Mouse (Mus musculus) frontal cortex, postnatal 10 days (tissue): Measurements from ENCODE around the gene Ogg1.
A peak's percentile ranks its signal among the peaks of the same experiment; 100 is the strongest.

Experiments
- DNase-seq, 2 experiments: peaks; one replicate each; pipeline ENCODE4 v3.0.0; 2022; ENCODE audit warnings: low spot score in 2 of 2, mixed read lengths in 1 of 2

Gene Ogg1

DNA sequence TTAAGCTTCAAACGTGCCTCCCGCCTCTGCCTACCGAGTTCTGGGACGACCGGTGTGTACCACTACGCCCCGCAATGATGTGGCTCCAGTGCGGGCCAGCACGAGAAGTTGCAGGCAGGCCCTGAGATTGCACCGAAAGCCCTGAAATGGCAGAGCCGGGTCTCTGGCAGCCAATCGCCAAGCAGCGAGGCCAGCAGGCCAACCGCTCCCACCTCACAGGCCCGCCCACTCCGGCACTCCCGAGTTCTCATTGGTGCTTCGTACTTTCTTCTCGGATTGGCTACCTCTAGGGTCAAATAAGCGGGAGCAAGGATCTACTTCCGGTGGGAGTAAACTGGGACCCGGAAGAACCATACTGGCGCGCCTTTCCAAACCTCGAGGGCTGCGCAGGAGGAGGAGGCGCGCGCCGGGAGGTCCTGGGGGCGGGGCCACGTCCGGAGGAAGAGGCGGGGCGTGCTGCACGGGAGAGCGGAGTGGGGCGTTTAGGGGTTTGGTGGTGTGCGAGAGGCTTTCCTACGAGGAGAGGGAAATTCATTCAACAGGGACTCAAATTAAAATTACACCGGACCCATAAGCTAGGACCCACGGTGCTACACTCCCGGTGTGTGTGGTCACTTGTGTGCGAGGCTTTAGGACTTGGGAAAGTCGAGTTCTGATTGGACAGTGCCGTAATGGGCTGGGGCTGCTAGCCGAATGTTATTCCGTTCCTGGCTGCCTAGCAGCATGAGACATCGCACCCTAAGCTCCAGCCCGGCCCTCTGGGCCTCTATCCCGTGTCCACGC, at the start of gene Ogg1:
Ogg1 (plus strand) TSS at position 440 of the 783 bp plus-strand sequence.
- peak; percentile 98 for DNase-seq

DNA sequence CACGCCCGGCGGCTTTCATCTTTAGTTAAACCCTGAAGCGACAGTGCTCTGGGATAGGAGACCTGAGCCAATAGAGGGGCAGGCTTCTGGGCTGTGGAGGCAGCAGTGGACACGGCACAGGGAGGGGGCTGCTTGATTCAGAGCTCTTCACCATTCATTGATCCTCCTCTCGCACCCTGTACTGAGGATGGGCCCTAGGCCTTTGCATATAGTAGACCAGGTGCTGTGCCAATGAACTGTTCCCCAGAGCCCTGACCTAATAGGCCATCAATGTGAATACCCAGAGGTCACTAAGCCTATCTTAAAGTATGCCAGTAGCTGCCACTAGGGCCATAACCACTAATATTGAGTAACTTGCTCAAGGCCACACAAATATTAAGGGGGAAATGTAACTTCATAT, 45.1 kb upstream of the Ogg1 start:
- DNase-seq, result no peak

DNA sequence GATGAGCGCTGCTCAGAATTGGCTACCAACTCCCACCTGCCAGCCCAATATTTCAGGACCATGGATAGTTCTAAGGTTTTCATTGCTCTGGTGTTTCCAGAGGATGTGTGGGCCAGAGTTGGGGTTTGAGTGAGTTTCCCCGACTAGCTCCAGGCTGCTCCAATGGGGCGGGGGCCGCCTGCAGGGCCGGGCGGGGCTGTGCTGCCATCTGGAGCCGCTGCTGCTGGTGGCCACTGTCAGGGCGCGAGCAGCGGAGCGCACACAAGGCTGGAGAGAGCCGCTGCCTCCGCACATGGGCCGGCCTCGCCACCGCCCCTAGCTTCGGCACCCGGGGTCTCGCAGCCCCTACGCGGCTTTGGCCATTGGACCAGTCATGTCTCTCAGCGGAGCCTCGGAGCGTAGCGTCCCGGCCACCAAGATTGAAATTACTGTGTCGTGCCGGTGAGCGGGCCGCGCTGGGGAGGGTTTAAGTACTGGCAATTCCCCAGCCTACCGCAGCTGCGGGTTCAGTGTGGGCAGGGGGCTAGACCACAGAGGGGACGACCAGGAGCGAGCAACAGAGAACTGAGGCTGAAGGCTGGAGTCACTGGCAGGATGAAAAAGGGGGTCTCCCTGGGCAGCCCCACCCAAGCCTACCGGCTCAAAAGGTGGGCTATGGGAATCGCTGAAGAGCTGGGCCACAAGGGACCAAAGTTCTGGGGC, 44.5 kb upstream of the Ogg1 start, which contains the start of gene Cpne9:
Cpne9 (plus strand) TSS at position 207 of the 702 bp plus-strand sequence.
- DNase-seq, result peak in 1 of 2 experiments; percentile 26

DNA sequence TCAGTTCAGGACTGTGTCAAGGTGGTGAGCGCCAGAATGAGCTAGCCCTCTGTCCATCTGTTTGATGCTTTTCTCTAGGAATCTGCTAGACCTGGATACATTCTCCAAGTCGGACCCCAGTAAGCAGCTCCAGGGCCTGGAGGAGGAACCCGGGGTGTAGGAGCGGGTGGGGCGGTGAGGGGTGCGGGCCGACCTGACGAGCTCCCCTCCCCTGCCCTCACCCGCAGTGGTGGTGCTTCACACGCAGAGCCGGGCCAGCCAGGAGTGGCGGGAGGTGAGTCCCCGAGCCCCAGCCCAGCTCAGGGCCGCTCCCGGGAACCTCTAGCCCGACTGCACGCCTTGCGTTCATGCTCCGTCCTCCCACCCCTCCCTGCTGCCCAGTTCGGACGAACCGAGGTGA, 43.8 kb upstream of the Ogg1 start:
- no peak for DNase-seq

DNA sequence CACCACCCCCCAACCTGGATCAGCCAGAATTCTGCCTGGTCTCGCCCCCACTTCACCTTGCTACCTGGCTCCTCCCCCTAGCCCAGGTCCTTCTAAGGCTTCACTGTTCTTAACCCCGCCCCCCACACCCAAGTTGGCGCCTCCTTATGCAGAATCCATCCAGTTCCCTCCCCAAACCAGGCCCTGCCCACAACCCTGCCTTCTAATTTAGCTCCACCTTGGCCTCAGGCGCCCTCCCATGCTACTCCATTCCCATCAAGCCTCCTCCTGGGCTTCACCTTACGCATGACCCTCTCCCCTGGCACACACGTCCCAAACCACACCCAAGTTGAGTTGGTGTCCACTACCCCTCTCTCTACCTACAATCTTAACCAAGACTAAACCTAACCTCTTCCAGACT, 43.3 kb upstream of the Ogg1 start:
- no peak for DNase-seq

DNA sequence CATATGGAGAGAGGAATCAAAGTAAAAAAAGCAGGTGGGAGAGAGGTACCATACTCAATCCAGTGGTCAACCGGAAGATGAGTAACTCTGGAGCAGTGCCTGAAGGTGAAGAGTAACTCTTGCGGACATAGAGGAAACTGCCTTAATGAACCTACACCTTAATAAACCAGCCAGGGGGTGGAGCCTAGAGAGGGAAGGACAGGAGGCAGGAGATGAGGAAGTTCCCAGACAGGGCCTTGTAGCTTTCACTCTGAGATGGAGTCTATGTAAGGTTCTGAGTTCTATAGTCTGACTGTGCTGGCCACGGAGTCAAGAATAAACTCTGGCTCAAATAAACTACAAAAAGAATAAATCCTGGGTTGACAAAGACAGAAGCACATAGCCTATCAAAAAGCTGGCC, 41.8 kb upstream of the Ogg1 start:
- DNase-seq, result no peak

DNA sequence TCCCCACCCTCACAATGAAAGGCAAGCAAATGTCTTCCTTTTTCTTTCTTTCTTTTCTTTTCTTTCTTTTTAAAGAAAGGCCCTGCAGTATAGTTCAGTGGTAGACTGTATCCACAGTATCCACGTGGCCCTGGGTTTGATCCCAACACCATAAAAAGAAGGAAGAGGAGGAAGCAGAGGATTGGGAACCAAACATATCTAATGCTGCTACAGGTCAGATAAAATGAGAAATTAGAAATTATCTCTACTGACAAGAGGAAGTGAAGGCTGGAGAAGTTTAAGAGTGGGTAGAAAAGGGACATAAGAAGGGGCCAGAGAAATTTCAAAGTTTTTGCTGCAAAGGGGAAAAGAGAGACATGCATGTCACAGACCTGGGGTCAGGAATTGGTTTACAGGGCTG, 40.5 kb upstream of the Ogg1 start:
- no peak for DNase-seq

DNA sequence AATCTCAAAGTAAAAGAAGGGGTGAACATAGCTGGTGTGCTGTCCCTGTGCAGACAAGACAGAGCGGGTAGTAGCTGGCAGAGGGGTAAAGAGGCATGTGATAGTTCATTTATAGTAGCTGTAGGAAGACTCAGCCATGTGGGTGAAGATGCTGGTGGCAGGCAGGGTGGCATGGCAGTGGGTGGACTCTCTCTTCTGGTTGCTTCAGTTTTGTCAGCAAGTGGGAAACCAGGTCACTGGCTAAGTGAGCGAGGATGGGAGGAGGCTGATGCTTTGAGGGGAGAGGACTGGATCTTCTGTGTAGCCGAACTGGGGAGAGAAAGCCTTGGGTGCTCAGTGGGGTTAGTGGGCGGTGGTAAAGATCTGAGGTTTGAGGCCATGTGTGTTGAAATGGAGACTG, 39.5 kb upstream of the Ogg1 start:
- DNase-seq, result peak in 1 of 2 experiments; percentile 38

DNA sequence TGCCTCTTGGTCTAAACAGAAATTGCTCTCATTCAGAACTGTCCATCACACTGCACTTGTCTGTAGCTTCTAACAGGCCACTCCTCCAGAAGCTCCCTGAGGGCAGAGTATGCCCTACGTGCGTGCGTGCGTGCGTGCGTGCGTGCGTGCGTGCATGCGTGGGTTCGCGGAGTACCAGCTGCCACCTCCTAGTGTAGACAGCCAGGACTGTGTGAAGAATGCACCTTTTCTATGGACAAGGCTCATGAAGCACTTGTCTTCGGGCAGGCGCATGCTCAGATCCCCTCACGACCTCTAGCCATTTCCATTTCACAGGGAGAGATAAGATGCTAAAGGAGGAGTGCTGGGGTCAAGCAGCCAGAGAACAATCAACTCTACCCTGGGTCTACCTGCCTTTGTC, 37.4 kb upstream of the Ogg1 start:
- no peak for DNase-seq

DNA sequence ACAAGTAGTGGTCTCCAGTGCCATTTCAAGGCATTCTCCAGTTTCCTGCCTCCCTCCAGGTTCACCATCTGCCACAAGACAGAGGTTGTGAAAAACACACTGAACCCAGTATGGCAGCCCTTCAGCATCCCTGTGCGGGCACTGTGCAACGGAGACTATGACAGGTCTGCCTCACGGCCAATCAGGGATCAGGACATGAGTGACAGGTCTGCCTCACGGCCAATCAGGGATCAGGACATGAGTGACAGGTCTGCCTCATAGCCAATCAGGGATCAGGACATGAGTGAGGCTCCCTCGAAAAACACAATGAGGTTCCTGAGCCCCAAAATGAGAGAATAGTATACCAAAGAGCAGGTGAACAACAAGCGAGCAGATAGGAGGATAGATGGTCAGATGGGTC, 36.4 kb upstream of the Ogg1 start:
- no peak for DNase-seq

DNA sequence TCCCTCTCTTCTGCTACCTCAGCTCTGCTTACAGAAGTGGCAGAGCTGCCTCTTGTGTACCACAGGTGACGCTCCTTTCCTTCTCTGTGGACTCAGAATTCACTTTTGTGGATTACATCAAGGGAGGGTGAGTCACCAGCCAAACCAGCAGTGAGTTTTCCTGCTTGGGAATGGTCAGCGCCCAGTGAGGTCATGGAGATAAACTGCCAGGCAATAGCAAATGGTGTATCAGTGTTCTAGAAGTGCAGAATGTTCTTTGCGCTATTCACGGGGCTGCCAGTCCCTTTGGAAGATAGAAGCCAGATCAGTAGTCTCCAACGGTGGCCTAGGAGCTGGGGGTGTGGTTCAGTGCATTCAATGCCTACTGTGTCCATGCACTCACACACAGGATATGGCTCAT, 33.8 kb upstream of the Ogg1 start:
- no peak for DNase-seq

DNA sequence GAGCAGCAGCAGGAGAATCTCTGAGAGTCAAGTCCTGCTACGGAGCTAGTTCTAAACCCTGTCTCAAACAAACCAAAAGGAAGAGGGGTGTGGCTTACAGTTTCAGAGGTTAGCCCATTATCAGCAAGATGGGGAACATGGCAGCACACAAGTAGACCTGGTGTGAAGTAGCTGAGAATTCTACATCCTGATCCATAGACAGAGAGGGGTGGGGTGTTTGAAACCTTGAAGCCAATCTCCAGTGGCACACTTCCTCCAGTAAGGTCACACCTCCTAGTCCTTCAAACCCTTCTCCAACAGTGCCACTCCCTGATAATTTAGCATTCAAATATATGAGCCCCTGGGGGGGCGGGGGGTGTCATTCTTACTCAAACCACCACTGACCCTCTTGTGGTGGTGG, 30.7 kb upstream of the Ogg1 start:
- no peak for DNase-seq

DNA sequence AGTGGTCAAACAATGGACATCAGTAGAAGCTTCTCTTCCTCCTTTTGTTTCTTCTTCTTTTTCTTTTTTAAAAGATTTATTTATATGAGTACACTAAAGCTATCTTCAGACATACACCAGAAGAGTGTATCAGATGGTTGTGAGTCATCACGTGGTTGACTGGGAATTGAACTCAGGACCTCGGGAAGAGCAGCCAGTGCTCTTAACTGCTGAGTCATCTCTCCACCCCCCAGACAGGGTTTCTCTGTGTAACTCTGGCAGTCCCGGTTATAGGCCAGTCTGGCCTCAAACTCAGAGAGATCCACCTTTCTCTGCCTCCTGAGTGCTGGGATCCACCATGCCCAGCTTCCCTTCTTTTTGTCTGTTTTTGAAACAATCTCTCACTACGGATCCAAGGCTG, 30.1 kb upstream of the Ogg1 start:
- no peak for DNase-seq

DNA sequence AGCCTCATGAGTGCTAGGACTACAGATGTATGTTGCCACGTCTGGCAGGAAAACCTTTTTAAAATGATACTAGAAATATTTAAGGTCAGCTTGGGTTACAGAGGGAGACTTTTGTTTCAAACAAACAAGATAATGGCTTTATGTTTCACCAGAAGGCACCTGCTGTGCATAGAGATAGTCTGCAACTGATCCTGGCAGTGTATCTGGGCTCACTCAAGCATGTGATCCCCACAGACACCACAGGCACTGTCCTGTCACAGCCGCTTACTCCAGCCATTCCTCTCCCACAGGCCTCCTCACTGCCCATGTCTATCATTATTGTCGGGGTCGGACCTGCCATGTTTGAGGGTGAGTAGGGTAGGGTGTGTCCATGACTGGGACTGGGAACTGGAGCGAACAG, 25.4 kb upstream of the Ogg1 start:
- no peak for DNase-seq

DNA sequence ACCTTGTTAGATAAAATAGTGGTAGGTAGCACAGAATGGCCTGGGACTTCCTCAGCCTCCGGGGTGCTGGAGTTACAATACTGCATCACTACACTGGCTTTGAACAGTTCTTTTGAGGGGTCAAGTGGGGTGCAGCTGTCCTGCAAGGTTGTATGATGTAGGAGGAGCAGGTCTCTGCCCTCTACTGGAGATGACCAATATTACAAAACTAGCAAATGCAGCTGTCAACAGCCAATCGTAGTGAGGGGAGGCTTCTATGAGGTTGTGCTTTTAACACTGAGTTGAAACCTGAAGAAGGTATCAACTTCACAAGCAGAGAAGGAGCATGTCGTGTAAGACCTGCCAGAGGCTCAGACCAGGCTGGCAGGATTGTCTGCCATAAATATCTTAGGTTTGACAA, 24.5 kb upstream of the Ogg1 start:
- no peak for DNase-seq

DNA sequence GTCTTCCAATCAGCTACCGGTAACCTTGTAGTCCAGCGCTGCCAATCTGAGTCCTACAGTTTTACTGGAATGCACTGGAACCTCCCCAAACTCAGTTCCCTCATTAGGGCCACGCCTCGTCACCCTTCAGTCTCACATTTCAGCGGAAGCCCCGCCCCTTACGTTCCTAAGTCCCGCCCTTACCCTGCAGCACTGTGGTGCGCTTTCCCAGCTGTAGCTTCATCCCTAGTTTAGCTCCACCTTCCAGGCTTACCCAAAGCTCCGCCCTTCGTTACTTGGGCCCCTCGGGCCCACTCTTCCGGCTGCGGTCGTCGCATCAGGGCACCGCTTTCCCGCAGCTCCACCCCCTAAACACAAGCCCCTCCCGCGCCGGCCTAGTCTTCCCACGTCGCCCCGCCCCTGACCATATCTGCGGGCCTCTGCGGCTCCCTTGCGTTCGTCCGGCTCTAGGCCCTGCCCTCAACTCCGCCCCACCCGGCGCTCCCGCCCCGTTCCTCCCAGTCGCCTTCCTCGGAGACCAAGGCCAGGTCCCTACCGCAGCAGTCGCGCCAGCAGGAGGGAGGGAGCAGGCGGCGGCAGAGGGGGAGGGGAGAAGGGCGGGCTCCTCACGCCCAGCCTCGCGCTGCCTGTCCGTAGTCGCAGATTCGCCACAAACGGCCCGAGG, 20.3 kb upstream of the Ogg1 start:
- DNase-seq, result peak; percentile 99

DNA sequence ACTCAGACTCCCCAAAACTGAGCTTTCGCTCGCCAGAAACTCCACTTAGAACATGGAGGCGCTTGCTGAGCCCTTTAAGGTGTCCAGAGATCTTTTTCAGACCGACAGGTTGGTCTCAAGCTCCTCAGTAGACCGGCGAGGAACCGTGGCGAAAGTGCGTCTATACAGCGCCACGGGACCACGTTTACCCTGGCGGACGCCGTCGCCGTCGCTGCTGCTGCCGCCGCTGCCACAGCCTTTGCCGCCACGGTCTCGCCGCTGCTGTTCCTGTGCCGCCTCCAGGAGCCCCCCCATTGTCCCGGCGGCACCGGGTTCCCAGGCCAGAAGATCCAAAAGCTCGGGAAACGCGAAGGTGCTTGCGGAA, 19.8 kb upstream of the Ogg1 start, which contains the start of gene Brpf1:
Brpf1 (plus strand) TSS at position 152 of the 364 bp plus-strand sequence.
- DNase-seq, result no peak

DNA sequence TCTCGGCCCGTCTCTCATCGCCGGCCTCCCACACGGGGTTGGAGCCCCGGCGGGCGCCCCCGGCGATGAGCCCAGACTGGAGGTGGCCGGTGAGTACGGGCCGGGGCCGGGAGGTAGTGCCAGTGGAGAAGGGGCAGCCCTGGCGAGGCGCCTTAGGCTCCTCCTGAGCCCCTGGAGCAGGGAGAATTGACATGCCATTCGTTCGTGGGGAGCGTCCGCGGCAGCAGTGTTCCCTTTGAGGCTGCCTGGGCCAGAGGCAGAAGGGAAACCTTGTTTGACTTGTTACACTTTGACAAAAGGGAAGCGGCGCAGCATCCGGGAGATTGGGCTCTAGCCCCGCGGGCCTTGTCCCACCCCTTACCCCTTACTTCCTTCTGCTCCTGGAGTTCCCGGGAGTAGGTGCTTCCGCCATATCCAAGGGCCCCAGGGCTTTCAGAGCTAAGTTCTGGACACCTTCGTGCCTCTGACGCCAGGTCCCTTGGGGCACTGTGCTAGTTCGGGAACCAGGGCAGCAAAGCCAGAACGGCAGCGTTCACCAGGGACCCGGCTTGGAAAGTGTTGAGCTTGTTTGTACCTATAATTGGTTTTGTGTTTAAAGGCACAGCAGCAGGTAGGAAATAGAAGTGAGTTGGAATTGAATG, 19.2 kb upstream of the Ogg1 start:
- peak; percentile 41 to 45 for DNase-seq

DNA sequence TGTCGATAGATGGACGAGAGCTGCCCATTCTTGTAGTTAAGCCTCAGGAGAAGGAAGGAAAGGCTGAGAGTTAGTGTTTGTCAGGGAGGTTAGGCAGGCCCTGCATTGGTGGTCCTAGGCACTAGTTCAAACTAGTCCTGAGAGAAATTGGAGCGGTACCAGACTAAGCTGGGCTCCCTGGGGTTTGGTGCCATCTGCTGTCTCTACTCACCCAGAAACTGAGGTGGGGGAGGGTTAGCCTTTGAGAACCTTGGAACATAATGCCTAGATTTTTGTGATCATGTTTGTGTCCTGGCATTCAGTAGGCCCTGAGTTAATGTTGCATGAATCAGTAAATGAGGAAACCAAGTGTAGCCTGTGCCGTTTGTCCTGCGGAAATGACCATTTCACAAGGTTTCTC, 18.6 kb upstream of the Ogg1 start:
- DNase-seq, result no peak

DNA sequence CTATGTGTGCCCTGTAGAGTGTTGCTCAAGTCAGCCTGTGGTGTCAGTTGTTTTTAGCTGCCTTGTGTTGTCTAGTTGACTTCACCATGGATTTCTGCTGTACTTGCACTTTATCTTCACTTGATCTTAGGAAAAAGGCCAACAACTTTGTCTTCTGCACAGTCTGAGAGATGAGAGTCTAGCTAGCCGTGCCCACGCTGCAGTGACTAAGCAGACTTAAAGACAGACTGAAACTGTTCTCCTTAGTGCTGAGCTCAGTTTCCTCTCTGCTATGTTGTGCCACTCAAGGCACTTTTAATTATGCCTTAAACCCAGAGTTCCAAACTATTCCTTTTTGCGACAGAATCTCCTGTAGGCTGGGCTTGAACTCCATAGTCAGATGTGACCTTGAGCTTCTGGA, 10.8 kb upstream of the Ogg1 start:
- DNase-seq, result no peak

DNA sequence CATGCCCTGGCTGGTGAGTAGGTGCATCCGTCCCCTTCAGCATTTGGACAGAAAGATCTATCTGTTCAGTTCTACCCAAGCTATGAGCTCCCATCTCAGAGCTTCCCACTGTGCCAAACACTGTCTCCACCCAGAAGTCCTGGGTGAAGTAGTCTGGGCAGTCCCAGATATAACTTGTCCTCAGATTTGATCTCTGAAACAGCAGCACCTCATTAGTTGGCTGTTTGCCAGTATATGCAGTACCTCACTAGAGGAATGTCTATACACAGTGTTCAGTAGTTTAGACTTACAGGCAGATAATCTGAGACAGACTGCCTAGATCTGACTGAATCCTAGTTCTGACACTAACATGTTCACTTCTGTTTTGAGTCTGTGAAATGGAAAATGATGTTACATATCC, 2.6 kb downstream of the Ogg1 start:
- no peak for DNase-seq

DNA sequence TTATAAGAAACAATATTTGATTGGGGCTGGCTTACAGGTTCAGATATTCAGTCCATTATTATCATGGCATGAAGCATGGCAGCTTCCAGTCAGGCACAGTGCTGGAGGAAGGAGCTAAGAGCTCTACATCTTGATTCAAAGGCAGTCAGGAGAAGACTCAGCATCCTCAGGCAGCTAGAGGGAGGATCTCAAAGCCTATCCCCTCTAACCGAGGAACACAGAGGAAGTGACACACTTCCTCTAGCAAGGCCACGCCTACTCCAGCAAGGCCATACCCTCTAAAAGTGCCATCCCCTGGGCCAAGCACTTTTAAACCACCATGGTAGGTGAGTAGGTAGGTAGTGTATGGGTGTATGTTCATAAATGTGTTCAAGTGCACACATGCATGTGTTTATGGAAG, 3.8 kb downstream of the Ogg1 start:
- DNase-seq, result no peak
